Mouse (Mus musculus) stomach, embryonic 15.5 days (tissue): Measurements from ENCODE around the gene Phf19. TPM values are rescaled to one million over a fixed set of nuclear protein-coding genes. Genes with fewer than 3 reads are reported as not detected.

Experiments
- ATAC-seq: fragments of 200-750 bp; cut with Nextera tagmentation; 2 replicates; pipeline ENCODE4 v1.8.0; 2017; ENCODE audit warnings: low read depth, moderate number of reproducible peaks, moderate TSS enrichment; ENCODE audit not compliant: insufficient read depth, low FRiP score
- H3K27ac ChIP-seq: fragments of 300-500 bp; sonication (generic); 2 replicates; pipeline ENCODE4 v1.5.1; 2015; ENCODE audit warnings: mild to moderate bottlenecking, inconsistent platforms
- H3K27me3 ChIP-seq: fragments of 300-500 bp; sonication (generic); replicated peaks from 2 replicates; pipeline ENCODE4 v1.6.1; 2015; ENCODE audit warnings: inconsistent platforms
- H3K36me3 ChIP-seq: fragments of 300-500 bp; sonication (generic); 2 replicates; pipeline ENCODE4 v1.6.1; 2015; ENCODE audit warnings: inconsistent platforms
- H3K4me1 ChIP-seq: fragments of 300-500 bp; sonication (generic); 2 replicates; pipeline ENCODE4 v1.6.1; 2015; ENCODE audit warnings: inconsistent platforms
- H3K4me2 ChIP-seq: fragments of 300-500 bp; sonication (generic); 2 replicates; pipeline ENCODE4 v1.6.1; 2015; ENCODE audit warnings: mild to moderate bottlenecking, inconsistent platforms
- H3K4me3 ChIP-seq: fragments of 300-500 bp; sonication (generic); replicated peaks from 2 replicates; pipeline ENCODE4 v1.5.1; 2015; ENCODE audit warnings: inconsistent platforms
- H3K9ac ChIP-seq: fragments of 300-500 bp; sonication (generic); 2 replicates; pipeline ENCODE4 v1.6.1; 2015; ENCODE audit warnings: inconsistent platforms
- H3K9me3 ChIP-seq: fragments of 300-500 bp; sonication (generic); 2 replicates; pipeline ENCODE4 v1.6.1; 2016; ENCODE audit warnings: inconsistent platforms
- WGBS: fragments of 180-500 bp; shearing (Covaris S2); methylation state at CpG from one replicate; pipeline ENCODE4 v1.1.7; 2015; 5-methylcytosine and 5-hydroxymethylcytosine counted together
- polyA plus RNA-seq: library from polyadenylated mRNA; unstranded; fragments of >200 nt; fragmentation: Nextera tagmentation; extraction: Ambion mirVana; gene quantifications from 2 replicates; pipeline ENCODE4 v1.2.1, GENCODE M21; 2015

Phf19 gene
- polyA plus RNA-seq, 1 experiment from 2014 or later = 5.9 TPM

DNA sequence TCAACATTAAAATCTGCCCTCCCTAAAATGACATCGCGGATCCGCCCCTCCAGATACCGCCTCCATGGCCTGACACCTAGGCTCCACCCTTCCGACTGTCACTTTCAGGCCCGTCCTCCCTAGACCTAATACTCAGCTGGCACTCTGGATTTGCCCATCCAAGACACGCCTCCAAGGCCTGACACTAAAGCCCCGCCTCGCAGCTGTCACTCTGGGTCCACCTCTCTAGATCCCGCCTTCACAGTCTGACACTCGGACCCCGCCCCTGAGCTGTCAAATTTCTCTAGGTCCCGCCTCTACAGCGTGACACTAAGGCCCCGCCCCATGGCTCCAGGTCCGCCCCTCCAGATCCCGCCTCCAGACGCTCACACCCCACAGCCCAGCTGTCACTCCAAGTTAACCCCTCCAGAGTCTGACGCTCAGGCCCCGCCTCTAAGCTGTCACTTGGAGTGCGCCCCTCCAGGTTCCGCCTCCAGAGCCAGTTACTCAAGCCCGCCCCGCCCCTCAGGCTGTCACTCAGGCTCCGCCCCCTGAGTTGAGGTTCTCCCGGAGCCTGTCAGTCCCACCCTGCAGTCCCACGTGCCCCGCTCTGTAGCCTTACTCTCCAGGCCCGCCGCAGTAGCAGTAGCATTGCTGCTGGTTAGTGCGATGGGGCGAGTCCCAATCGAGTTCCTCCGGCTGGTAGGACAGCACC, 8.8 kb downstream of the Phf19 start:
- Histone ChIP-seq H3K27ac (peak overlapping the region; percentile 57; the same call in 1 of the 2 replicates), H3K9ac (no peak overlapping the region), H3K4me3 (peak overlapping the region; percentile 35), H3K36me3 (no peaks in the 10 kb centered on the region), H3K27me3 (no peaks in the 10 kb centered on the region), H3K9me3 (no peaks in the 10 kb centered on the region), H3K4me1 (peaks cover 8% of the 10 kb centered on the region; the same call in 1 of the 2 replicates), H3K4me2 (peak overlapping the region; percentile 72)
- peak; percentile 96 for ATAC-seq
- under 1% methylated on average over 34 of the region's 34 CpGs for WGBS

- no peak for ATAC-seq
- H3K27ac ChIP-seq = peak overlapping the region; percentile 57
These were observed 10.0 kb downstream of the Phf19 start for GRCm38 (mm10) chr2:34903652-34904405.

DNA sequence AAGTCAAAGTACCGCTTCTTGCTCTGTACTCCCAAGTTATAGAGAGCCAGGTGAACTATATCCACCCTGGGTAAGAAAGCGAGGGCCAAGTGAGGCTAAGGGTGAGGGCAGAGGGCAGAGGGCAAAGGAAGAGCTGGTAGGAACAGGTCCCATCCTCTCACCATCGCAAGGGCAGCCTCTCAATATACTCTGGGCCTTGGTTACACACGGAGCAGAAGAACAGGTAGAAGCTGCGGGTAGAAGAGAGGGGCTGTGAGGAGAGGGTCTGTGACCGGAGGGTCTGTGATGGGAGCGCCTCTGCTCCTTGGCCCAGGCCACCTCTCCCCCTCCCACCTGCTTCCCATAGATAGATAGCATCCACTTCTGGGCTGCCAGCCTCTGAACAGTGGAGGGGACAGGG, 10.6 kb downstream of the Phf19 start:
- 85% methylated on average over 7 of the region's 7 CpGs for WGBS
- H3K4me1 ChIP-seq = peaks cover 8% of the 10 kb centered on the region; the same call in 1 of the 2 replicates
- H3K9me3 ChIP-seq = no peaks in the 10 kb centered on the region
- H3K9ac ChIP-seq = no peak overlapping the region
- H3K27me3 ChIP-seq = no peaks in the 10 kb centered on the region
- no peak overlapping the region for H3K4me2 ChIP-seq
- ATAC-seq = no peak
- H3K4me3 ChIP-seq = no peak overlapping the region
- no peaks in the 10 kb centered on the region for H3K36me3 ChIP-seq
- no peak overlapping the region for H3K27ac ChIP-seq

More at GRCm38 (mm10) chr2:34903652-34904405, 10.0 kb downstream of the Phf19 start:
- H3K4me2 ChIP-seq = peak overlapping the region; percentile 72; the same call in 1 of the 2 replicates
- no peak overlapping the region for H3K9ac ChIP-seq
- H3K27me3 ChIP-seq = no peaks in the 10 kb centered on the region
- H3K4me1 ChIP-seq = peaks cover 8% of the 10 kb centered on the region; the same call in 1 of the 2 replicates
- no peak overlapping the region for H3K4me3 ChIP-seq
- no peaks in the 10 kb centered on the region for H3K36me3 ChIP-seq
- no peaks in the 10 kb centered on the region for H3K9me3 ChIP-seq
- 66% methylated on average over 4 of the region's 4 CpGs for WGBS

DNA sequence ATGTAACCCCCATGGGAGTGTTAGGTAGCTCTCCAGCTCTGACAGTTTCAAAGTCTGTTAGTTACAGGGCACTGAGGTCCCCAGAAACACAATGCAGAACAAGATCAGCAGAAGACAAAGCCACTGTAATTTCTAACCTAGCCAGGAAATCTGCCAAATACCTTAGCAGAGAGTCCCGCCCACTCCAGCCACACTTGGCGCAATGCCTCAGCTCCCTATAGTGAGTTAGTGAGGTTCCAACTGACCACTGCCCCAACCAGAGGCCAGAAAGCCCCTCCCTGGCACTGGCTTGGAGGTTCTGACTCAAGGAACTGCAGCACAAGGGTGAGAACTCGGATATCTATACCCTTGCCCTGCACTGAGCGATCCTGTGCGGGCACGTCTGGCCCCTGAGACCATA, 11.1 kb downstream of the Phf19 start:
- 81% methylated on average over 6 of the region's 6 CpGs for WGBS
- H3K36me3 ChIP-seq = no peaks in the 10 kb centered on the region
- H3K4me3 ChIP-seq = no peak overlapping the region
- no peak overlapping the region for H3K27ac ChIP-seq
- H3K4me2 ChIP-seq = no peak overlapping the region
- peaks cover 8% of the 10 kb centered on the region; the same call in 1 of the 2 replicates for H3K4me1 ChIP-seq
- no peak for ATAC-seq
- no peaks in the 10 kb centered on the region for H3K9me3 ChIP-seq
- no peak overlapping the region for H3K9ac ChIP-seq
- H3K27me3 ChIP-seq = no peaks in the 10 kb centered on the region

DNA sequence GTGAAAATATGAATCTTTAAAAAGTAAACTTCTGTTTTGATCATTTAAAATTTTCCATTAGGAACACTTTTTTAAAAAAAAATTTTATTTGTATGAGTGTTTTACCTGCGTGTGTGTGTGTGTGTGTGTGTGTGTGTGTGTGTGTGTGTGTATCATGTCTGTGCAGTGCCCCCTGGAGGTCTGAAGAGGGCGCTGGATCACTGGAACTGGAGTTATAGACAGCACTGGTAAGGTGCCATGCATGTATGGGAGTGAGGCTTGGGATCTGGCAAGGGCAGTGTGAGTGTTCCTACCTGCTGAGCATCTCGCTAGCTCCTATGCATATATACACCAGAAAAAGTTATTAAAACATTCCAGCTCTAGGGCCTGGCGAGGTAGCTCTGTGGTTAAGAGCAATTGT, 12.1 kb downstream of the Phf19 start:
- H3K36me3 ChIP-seq = no peaks in the 10 kb centered on the region
- H3K4me3 ChIP-seq = no peak overlapping the region
- no peak overlapping the region for H3K27ac ChIP-seq
- H3K4me2 ChIP-seq = no peak overlapping the region
- peaks cover 8% of the 10 kb centered on the region; the same call in 1 of the 2 replicates for H3K4me1 ChIP-seq
- ATAC-seq = no peak
- WGBS = 72% methylated on average over 4 of the region's 4 CpGs
- H3K27me3 ChIP-seq = no peaks in the 10 kb centered on the region
- no peaks in the 10 kb centered on the region for H3K9me3 ChIP-seq
- H3K9ac ChIP-seq = no peak overlapping the region

- Histone ChIP-seq H3K27ac (no peak overlapping the region), H3K4me1 (peaks cover 8% of the 10 kb centered on the region; the same call in 1 of the 2 replicates), H3K27me3 (no peaks in the 10 kb centered on the region), H3K9ac (no peak overlapping the region), H3K36me3 (no peaks in the 10 kb centered on the region), H3K4me2 (no peak overlapping the region), H3K4me3 (no peak overlapping the region), H3K9me3 (no peaks in the 10 kb centered on the region)
- no peak for ATAC-seq
- WGBS = 88% methylated on average over 1 of the region's 1 CpGs
These were observed 13.4 kb downstream of the Phf19 start for GRCm38 (mm10) chr2:34900412-34900811.

DNA sequence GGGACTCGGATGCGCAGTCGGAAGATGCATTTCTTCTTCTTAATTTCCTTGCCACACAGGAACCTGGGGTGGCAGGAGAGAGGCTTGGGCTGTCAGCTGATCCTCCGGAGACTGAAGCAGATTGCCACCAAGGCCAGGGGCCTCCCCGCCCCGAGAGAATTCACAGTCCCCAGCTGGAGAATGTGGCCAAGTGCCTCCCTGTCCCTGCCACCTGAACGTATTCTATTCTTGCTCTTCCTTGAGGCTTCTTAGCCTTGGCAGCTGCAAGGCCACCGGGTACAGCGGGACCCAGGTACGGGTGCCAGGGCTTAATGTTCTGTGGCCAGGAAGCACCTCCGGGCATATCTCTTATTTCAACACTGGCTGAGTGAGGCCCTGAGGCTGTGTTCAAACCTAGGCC, 14.1 kb downstream of the Phf19 start:
- H3K27ac ChIP-seq = no peak overlapping the region
- no peaks in the 10 kb centered on the region for H3K9me3 ChIP-seq
- H3K27me3 ChIP-seq = no peaks in the 10 kb centered on the region
- H3K36me3 ChIP-seq = no peaks in the 10 kb centered on the region
- H3K4me2 ChIP-seq = no peak overlapping the region
- H3K4me3 ChIP-seq = no peak overlapping the region
- H3K4me1 ChIP-seq = peaks cover 8% of the 10 kb centered on the region; the same call in 1 of the 2 replicates
- no peak for ATAC-seq
- H3K9ac ChIP-seq = no peak overlapping the region
- WGBS = 86% methylated on average over 11 of the region's 11 CpGs

- H3K36me3 ChIP-seq = no peaks in the 10 kb centered on the region
- WGBS = 24% methylated on average over 10 of the region's 10 CpGs
- ATAC-seq = no peak
- no peaks in the 10 kb centered on the region for H3K9me3 ChIP-seq
- H3K4me3 ChIP-seq = no peak overlapping the region
- no peaks in the 10 kb centered on the region for H3K27me3 ChIP-seq
- H3K4me1 ChIP-seq = no peaks in the 10 kb centered on the region
- H3K4me2 ChIP-seq = no peak overlapping the region
- no peak overlapping the region for H3K27ac ChIP-seq
- no peak overlapping the region for H3K9ac ChIP-seq
These were observed 16.0 kb downstream of the Phf19 start for GRCm38 (mm10) chr2:34897820-34898219.

DNA sequence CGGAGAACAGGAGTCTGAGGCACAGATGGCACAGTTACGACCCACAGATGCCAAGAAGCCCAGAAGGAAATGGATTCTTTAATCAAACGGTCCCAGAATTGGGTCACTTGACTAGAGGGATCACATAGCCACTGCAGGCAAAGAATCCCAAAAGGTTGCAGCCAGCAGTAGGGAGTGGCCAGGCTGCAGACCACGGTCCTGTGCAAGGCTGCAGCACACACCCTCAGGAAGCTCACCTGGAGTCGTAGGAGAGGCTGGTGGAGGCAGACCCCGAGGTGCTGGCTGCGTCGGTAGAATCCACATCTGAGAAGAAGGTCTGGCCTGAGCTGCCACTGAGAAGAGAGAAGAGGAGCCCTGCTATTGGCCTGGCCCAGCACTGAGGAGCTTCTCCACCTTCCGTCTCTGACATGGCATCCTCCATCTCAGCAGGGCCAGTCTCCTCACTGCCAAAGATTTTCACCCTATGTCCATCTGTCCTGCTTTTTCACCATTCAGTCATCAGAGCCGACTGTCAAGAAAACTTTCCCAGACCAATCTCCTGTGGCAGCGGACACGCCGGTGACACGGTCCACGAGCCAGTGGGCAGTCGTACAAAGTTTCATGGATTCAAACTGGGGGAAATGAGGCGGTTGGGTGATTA, 16.9 kb downstream of the Phf19 start:
- Histone ChIP-seq H3K27ac (no peak overlapping the region), H3K4me3 (no peak overlapping the region), H3K36me3 (no peaks in the 10 kb centered on the region), H3K9ac (no peak overlapping the region), H3K9me3 (no peaks in the 10 kb centered on the region), H3K27me3 (no peaks in the 10 kb centered on the region), H3K4me2 (no peak overlapping the region), H3K4me1 (no peaks in the 10 kb centered on the region)
- 82% methylated on average over 17 of the region's 17 CpGs for WGBS
- ATAC-seq = no peak

- Histone ChIP-seq H3K36me3 (no peaks in the 10 kb centered on the region), H3K4me3 (no peak overlapping the region), H3K27me3 (no peaks in the 10 kb centered on the region), H3K4me2 (no peak overlapping the region), H3K27ac (no peak overlapping the region), H3K9me3 (no peaks in the 10 kb centered on the region), H3K4me1 (no peaks in the 10 kb centered on the region), H3K9ac (no peak overlapping the region)
- no peak for ATAC-seq
- WGBS = 80% methylated on average over 19 of the region's 19 CpGs
These were observed 18.2 kb downstream of the Phf19 start for GRCm38 (mm10) chr2:34895503-34896113.

GRCm38 (mm10) chr2:34893950-34894349, 19.9 kb downstream of the Phf19 start:
- H3K27ac ChIP-seq = no peak overlapping the region
- no peak overlapping the region for H3K4me2 ChIP-seq
- 67% methylated on average over 5 of the region's 5 CpGs for WGBS
- H3K36me3 ChIP-seq = no peaks in the 10 kb centered on the region
- no peaks in the 10 kb centered on the region for H3K4me1 ChIP-seq
- H3K9me3 ChIP-seq = no peaks in the 10 kb centered on the region
- no peak overlapping the region for H3K4me3 ChIP-seq
- H3K9ac ChIP-seq = no peak overlapping the region
- ATAC-seq = no peak
- H3K27me3 ChIP-seq = no peaks in the 10 kb centered on the region
